In the genomic region with DNA sequence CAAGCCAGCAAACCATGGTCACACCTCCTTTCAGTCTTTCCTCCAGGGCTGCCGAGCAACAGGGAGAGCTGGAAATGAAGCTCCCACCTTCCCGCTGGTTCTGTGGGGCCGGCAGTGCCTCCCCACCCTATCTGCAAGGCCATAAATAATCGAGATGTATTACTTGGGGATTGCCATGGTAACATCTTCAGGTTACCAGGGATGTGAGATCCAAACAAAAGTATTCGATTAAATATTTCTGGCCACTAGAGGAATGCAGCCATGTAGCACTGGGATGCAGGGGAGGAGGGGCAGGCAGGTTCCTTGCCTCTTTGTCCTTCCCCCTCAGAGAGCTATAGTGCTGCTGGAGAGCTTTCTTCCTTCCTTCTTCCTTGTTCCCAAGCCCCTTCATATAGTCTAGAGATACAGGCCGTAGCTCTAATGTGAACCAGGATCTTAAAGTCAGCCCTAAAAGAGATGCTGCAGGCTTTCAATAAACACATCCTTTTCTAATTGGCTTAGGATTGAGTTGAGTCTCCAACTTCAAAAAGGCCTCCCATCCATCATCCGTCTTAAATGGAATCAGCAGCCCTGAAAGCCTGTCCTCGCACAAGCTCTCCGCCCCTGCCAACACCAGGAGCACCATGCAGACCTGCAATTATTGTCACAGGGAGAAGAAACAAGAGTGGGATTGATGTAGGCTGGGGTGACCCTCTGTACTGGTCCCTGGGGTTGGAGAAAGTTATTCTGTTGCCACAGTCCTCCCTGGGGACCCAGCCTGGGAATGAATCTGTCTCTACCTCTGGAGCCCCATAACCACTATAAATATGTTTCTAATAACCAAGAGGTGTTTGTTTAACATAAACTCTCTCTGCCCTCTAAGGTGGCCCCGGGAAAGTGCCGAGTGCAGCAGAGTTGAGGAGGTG, we compare ENCODE assay signal across 16 mouse cellular contexts.
A peak's percentile ranks its signal among the peaks of the same experiment; 100 is the strongest.
DNase-seq lines count a peak whose midpoint lies in the region; ATAC-seq and TF ChIP-seq lines count a peak whose summit lies in the region.
"Had no signal": no experiment of that assay in that cellular context is flagged by ENCODE, and none has a peak within 500 bp of the region (broad histone marks: within the 10 kb centered on the region; RNA-seq: fewer than 3 reads in every experiment).

No protein-coding gene starts in this region.

- no peaks in the 10 kb centered on the region for H3K36me3 ChIP-seq in forebrain, postnatal 0 days (ENCODE audit: insufficient read depth)
- no peaks in the 10 kb centered on the region for H3K36me3 ChIP-seq in forebrain, embryonic 15.5 days
- H3K36me3 ChIP-seq in hindbrain, embryonic 11.5 days (ENCODE audit: control insufficient read depth, insufficient read depth, low read length), result no peaks in the 10 kb centered on the region
- H3K36me3 ChIP-seq in midbrain, embryonic 10.5 days, result no peaks in the 10 kb centered on the region
- no peaks in the 10 kb centered on the region for H3K36me3 ChIP-seq in neural tube, embryonic 15.5 days
- no peaks in the 10 kb centered on the region for H3K36me3 ChIP-seq in kidney, embryonic 16.5 days (ENCODE audit: insufficient read depth, low read length)
- no peaks in the 10 kb centered on the region for H3K36me3 ChIP-seq in liver, embryonic 12.5 days
- H3K36me3 ChIP-seq: G1E; heart, embryonic 15.5 days; lung, embryonic 15.5 days had no signal

- peak; percentile 69 for ATAC-seq in forebrain, postnatal 0 days
- no peak for ATAC-seq in forebrain, embryonic 15.5 days (replicated peaks)
- peak; percentile 49 for ATAC-seq in hindbrain, embryonic 11.5 days (ENCODE audit: low FRiP score)
- ATAC-seq in neural tube, embryonic 15.5 days (ENCODE audit: low FRiP score), result peak; percentile 38; the same call in 1 of the 2 replicates
- ATAC-seq in kidney, embryonic 16.5 days (ENCODE audit: low FRiP score, low TSS enrichment), result no peak
- no peak for ATAC-seq in liver, embryonic 12.5 days
- ATAC-seq: intestine, embryonic 16.5 days had no signal

- no peak overlapping the region for H3K4me3 ChIP-seq in forebrain, postnatal 0 days (ENCODE audit: low read depth, low read length)
- no peak overlapping the region for H3K4me3 ChIP-seq in forebrain, embryonic 15.5 days
- no peak overlapping the region for H3K4me3 ChIP-seq in hindbrain, embryonic 11.5 days (ENCODE audit: low read depth, low read length)
- no peak overlapping the region for H3K4me3 ChIP-seq in midbrain, embryonic 10.5 days
- H3K4me3 ChIP-seq in neural tube, embryonic 15.5 days (replicated peaks), result no peak overlapping the region
- H3K4me3 ChIP-seq in kidney, embryonic 16.5 days (ENCODE audit: low read length), result no peak overlapping the region
- H3K4me3 ChIP-seq in liver, embryonic 12.5 days, result no peak overlapping the region
- H3K4me3 ChIP-seq: heart, embryonic 15.5 days; lung, embryonic 15.5 days had no signal

- H3K9ac ChIP-seq in forebrain, postnatal 0 days, result no peak overlapping the region
- H3K9ac ChIP-seq in forebrain, embryonic 15.5 days (replicated peaks), result no peak overlapping the region
- no peak overlapping the region for H3K9ac ChIP-seq in hindbrain, embryonic 11.5 days (ENCODE audit: low read depth, low read length)
- H3K9ac ChIP-seq in neural tube, embryonic 15.5 days (replicated peaks), result no peak overlapping the region
- no peak overlapping the region for H3K9ac ChIP-seq in kidney, embryonic 16.5 days (replicated peaks; ENCODE audit: low read length)
- no peak overlapping the region for H3K9ac ChIP-seq in liver, embryonic 12.5 days
- H3K9ac ChIP-seq: heart, embryonic 15.5 days; lung, embryonic 15.5 days had no signal

- H3K4me1 ChIP-seq in forebrain, postnatal 0 days (ENCODE audit: insufficient read depth), result peaks cover 7% of the 10 kb centered on the region
- 0 out of 2 replicates have a peak, but pooled peaks cover 4% of the 10 kb centered on the region for H3K4me1 ChIP-seq in forebrain, embryonic 15.5 days
- peaks cover 8% of the 10 kb centered on the region; the same call in 1 of the 2 replicates for H3K4me1 ChIP-seq in hindbrain, embryonic 11.5 days (replicated peaks; ENCODE audit: control insufficient read depth, insufficient read depth, low read length)
- H3K4me1 ChIP-seq in midbrain, embryonic 10.5 days, result peaks cover 23% of the 10 kb centered on the region
- H3K4me1 ChIP-seq in neural tube, embryonic 15.5 days, result peaks cover 19% of the 10 kb centered on the region
- peaks cover 13% of the 10 kb centered on the region; the same call in 1 of the 2 replicates for H3K4me1 ChIP-seq in kidney, embryonic 16.5 days (ENCODE audit: insufficient read depth, low read length)
- H3K4me1 ChIP-seq in liver, embryonic 12.5 days, result no peaks in the 10 kb centered on the region

- 32% methylated on average over 11 of the region's 11 CpGs for WGBS in forebrain, postnatal 0 days
- WGBS in forebrain, embryonic 15.5 days, result 25% methylated on average over 11 of the region's 11 CpGs
- WGBS in hindbrain, embryonic 11.5 days, result 21% methylated on average over 11 of the region's 11 CpGs
- WGBS in midbrain, embryonic 10.5 days, result 44% methylated on average over 11 of the region's 11 CpGs
- WGBS in neural tube, embryonic 15.5 days, result 12% methylated on average over 11 of the region's 11 CpGs
- WGBS in kidney, embryonic 16.5 days, result 17% methylated on average over 11 of the region's 11 CpGs
- WGBS in liver, embryonic 12.5 days (ENCODE audit: insufficient replicate concordance), result 47% methylated on average over 11 of the region's 11 CpGs

- no peak overlapping the region for H3K4me2 ChIP-seq in forebrain, postnatal 0 days (ENCODE audit: low read depth)
- H3K4me2 ChIP-seq in forebrain, embryonic 15.5 days (replicated peaks), result no peak overlapping the region
- no peak overlapping the region for H3K4me2 ChIP-seq in hindbrain, embryonic 11.5 days (replicated peaks; ENCODE audit: low read depth, low read length)
- H3K4me2 ChIP-seq in neural tube, embryonic 15.5 days, result no peak overlapping the region
- no peak overlapping the region for H3K4me2 ChIP-seq in kidney, embryonic 16.5 days (replicated peaks; ENCODE audit: low read depth, low read length)
- no peak overlapping the region for H3K4me2 ChIP-seq in liver, embryonic 12.5 days
- H3K4me2 ChIP-seq: heart, embryonic 15.5 days; lung, embryonic 15.5 days had no signal

- peak; percentile 23 for TF ChIP-seq CTCF in forebrain, postnatal 0 days (IDR thresholded peaks at IDR 0.05; ENCODE audit: low read depth)

- DNase-seq in forebrain, postnatal 0 days, result no peak
- peak; percentile 34 for DNase-seq in hindbrain, embryonic 11.5 days (ENCODE audit: low spot score)
- DNase-seq in midbrain, embryonic 10.5 days (ENCODE audit: low spot score), result peak; percentile 25
- DNase-seq in layer of hippocampus, adult 9-11 months, result no peak
- DNase-seq: B cell, adult 2 months; gastrocnemius, postnatal 36 days; retina, postnatal 1 day; thymus, adult 2 months had no signal

- H3K9me3 ChIP-seq in forebrain, postnatal 0 days (ENCODE audit: low read length), result no peaks in the 10 kb centered on the region
- H3K9me3 ChIP-seq in forebrain, embryonic 15.5 days, result no peaks in the 10 kb centered on the region
- no peaks in the 10 kb centered on the region for H3K9me3 ChIP-seq in hindbrain, embryonic 11.5 days (ENCODE audit: control insufficient read depth, low read length)
- H3K9me3 ChIP-seq in midbrain, embryonic 10.5 days (replicated peaks), result no peaks in the 10 kb centered on the region
- no peaks in the 10 kb centered on the region for H3K9me3 ChIP-seq in neural tube, embryonic 15.5 days (replicated peaks)
- no peaks in the 10 kb centered on the region for H3K9me3 ChIP-seq in kidney, embryonic 16.5 days (ENCODE audit: low read length)
- H3K9me3 ChIP-seq in liver, embryonic 12.5 days (replicated peaks), result 0 out of 2 replicates have a peak, but pooled peaks cover 5% of the 10 kb centered on the region
- H3K9me3 ChIP-seq: heart, embryonic 15.5 days; lung, embryonic 15.5 days had no signal

- H3K27ac ChIP-seq in forebrain, postnatal 0 days (ENCODE audit: low read depth, low read length), result peak overlapping the region; percentile 22; the same call in 1 of the 2 replicates
- H3K27ac ChIP-seq in forebrain, embryonic 15.5 days (replicated peaks), result no peak overlapping the region
- 0 out of 2 replicates have a peak overlapping the region, but pooled peaks have one; percentile 0 for H3K27ac ChIP-seq in hindbrain, embryonic 11.5 days (ENCODE audit: low read depth, low read length)
- peak overlapping the region; percentile 69 for H3K27ac ChIP-seq in midbrain, embryonic 10.5 days (replicated peaks)
- no peak overlapping the region for H3K27ac ChIP-seq in neural tube, embryonic 15.5 days (replicated peaks)
- H3K27ac ChIP-seq in kidney, embryonic 16.5 days (ENCODE audit: low read length), result no peak overlapping the region
- no peak overlapping the region for H3K27ac ChIP-seq in liver, embryonic 12.5 days
- H3K27ac ChIP-seq: heart, embryonic 15.5 days; lung, embryonic 15.5 days had no signal

- H3K27me3 ChIP-seq in forebrain, postnatal 0 days (ENCODE audit: insufficient read depth, low read length), result no peaks in the 10 kb centered on the region
- no peaks in the 10 kb centered on the region for H3K27me3 ChIP-seq in forebrain, embryonic 15.5 days
- no peaks in the 10 kb centered on the region for H3K27me3 ChIP-seq in hindbrain, embryonic 11.5 days (ENCODE audit: control insufficient read depth, insufficient read depth, low read length)
- no peaks in the 10 kb centered on the region for H3K27me3 ChIP-seq in midbrain, embryonic 10.5 days (ENCODE audit: low read depth, poor library complexity, severe bottlenecking)
- 0 out of 2 replicates have a peak, but pooled peaks cover 4% of the 10 kb centered on the region for H3K27me3 ChIP-seq in neural tube, embryonic 15.5 days (replicated peaks)
- no peaks in the 10 kb centered on the region for H3K27me3 ChIP-seq in kidney, embryonic 16.5 days (ENCODE audit: insufficient read depth, low read length)
- H3K27me3 ChIP-seq in liver, embryonic 12.5 days (replicated peaks), result no peaks in the 10 kb centered on the region
- H3K27me3 ChIP-seq: lung, embryonic 15.5 days had no signal

Comparison
In these comparisons a context has a peak if more than half of its experiments do, and no peak if none do; other contexts are left out.
1. ATAC-seq: peak in forebrain, postnatal 0 days (single experiment), hindbrain, embryonic 11.5 days (single experiment) and neural tube, embryonic 15.5 days (single experiment); none in forebrain, embryonic 15.5 days (single experiment), kidney, embryonic 16.5 days (single experiment) and liver, embryonic 12.5 days (single experiment).
2. H3K27ac ChIP-seq: peak in forebrain, postnatal 0 days (single experiment), hindbrain, embryonic 11.5 days (single experiment) and midbrain, embryonic 10.5 days (single experiment); none in forebrain, embryonic 15.5 days (single experiment), neural tube, embryonic 15.5 days (single experiment), kidney, embryonic 16.5 days (single experiment) and liver, embryonic 12.5 days (single experiment).
3. DNase-seq: peak in hindbrain, embryonic 11.5 days (single experiment) and midbrain, embryonic 10.5 days (single experiment); none in forebrain, postnatal 0 days (single experiment) and layer of hippocampus, adult 9-11 months (single experiment).